Mouse (Mus musculus) midbrain, embryonic 11.5 days (tissue): ENCODE measurements around the gene Pde6g. TPM values are rescaled to one million over a fixed set of nuclear protein-coding genes. Genes with fewer than 3 reads are reported as not detected.

ENCODE experiments used
- ATAC-seq: fragments of 200-750 bp; cut with Nextera tagmentation; 2 replicates; pipeline ENCODE4 v1.8.0; 2017; ENCODE audit warnings: moderate TSS enrichment, moderate library complexity; ENCODE audit not compliant: low FRiP score
- DNase-seq: peaks from one replicate; pipeline ENCODE4 v3.0.0; 2015; ENCODE audit warnings: low spot score; ENCODE audit errors: missing footprints
- H3K27ac ChIP-seq: fragments of 300-500 bp; sonication (generic); 2 replicates; pipeline ENCODE4 v1.5.1; 2014; ENCODE audit warnings: low read depth, low read length
- H3K27me3 ChIP-seq: fragments of 300-500 bp; sonication (generic); 2 replicates; pipeline ENCODE4 v1.6.1; 2014; ENCODE audit warnings: mild to moderate bottlenecking, low read length, moderate library complexity, mixed read lengths; ENCODE audit not compliant: control insufficient read depth, insufficient read depth
- H3K36me3 ChIP-seq: fragments of 300-500 bp; sonication (generic); 2 replicates; pipeline ENCODE4 v1.6.1; 2014; ENCODE audit warnings: mild to moderate bottlenecking, low read length, moderate library complexity, mixed read lengths; ENCODE audit not compliant: control insufficient read depth, insufficient read depth
- H3K4me1 ChIP-seq: fragments of 300-500 bp; sonication (generic); 2 replicates; pipeline ENCODE4 v1.6.1; 2014; ENCODE audit warnings: low read length; ENCODE audit not compliant: control insufficient read depth, insufficient read depth
- H3K4me2 ChIP-seq: fragments of 300-500 bp; sonication (generic); 2 replicates; pipeline ENCODE4 v1.6.1; 2014; ENCODE audit warnings: mild to moderate bottlenecking, moderate library complexity
- H3K4me3 ChIP-seq: fragments of 300-500 bp; sonication (generic); 2 replicates; pipeline ENCODE4 v1.5.1; 2014; ENCODE audit warnings: low read depth, low read length
- H3K9ac ChIP-seq: fragments of 300-500 bp; sonication (generic); 2 replicates; pipeline ENCODE4 v1.6.1; 2014; ENCODE audit warnings: low read length
- H3K9me3 ChIP-seq: fragments of 300-500 bp; sonication (generic); 2 replicates; pipeline ENCODE4 v1.6.1; 2016; ENCODE audit warnings: low read length; ENCODE audit not compliant: control insufficient read depth
- WGBS: fragments of 180-500 bp; shearing (Covaris S2); extraction: QIAGEN DNeasy Blood & Tissue Kit; methylation state at CpG from one replicate; pipeline ENCODE4 v1.1.7; 2014; 5-methylcytosine and 5-hydroxymethylcytosine counted together
- polyA plus RNA-seq: library from polyadenylated mRNA; unstranded; fragments of >200 nt; fragmentation: Nextera tagmentation; extraction: Ambion mirVana; gene quantifications from 2 replicates; pipeline ENCODE4 v1.2.1, GENCODE M21; 2014

Gene Pde6g
- polyA plus RNA-seq, 1 experiment from 2014 or later, result 0.41 TPM

DNA sequence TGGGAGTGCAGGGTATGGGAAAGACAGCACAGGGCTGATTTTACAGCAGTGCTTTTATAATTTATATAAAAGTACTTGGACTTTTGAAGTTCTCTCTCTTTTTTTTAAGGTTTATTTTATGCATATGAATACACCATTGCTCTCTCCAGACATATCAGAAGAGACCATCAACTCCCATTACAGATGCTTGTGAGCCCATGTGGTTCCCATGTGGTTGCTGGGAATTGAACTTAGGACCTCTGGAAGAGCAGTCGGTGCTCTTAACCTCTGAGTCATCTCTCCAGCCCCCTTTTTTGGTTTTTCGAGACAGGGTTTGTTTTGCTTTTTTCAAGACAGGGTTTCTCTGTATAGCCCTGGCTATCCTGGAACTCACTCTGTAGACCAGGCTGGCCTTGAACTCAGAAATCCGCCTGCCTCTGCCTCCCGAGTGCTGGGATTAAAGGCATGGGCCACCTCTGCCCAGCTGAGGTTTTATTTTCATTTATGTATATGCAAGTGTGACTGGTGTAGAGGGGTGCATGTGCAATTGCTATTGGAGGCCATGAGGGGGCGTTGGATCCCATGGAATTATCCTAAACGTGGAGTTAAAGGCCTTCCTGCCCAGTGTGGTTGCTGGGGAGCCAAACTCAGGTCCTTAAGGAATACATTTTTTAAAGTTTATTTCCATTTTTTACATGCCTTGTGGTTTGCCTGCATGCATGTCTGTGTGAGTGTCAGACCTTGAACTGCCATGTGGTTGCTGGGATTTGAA, 5.7 kb upstream of the Pde6g start:
- Histone ChIP-seq H3K4me2 (peak overlapping the region; percentile 89), H3K9ac (peak overlapping the region; percentile 96), H3K4me3 (peak overlapping the region; percentile 82), H3K36me3 (peaks cover 12% of the 10 kb centered on the region), H3K9me3 (no peaks in the 10 kb centered on the region), H3K27me3 (no peaks in the 10 kb centered on the region), H3K27ac (no peak overlapping the region), H3K4me1 (peaks cover 5% of the 10 kb centered on the region)
- DNase-seq (no peak), ATAC-seq (no peak)
- 71% methylated on average over 6 of the region's 6 CpGs for WGBS

DNA sequence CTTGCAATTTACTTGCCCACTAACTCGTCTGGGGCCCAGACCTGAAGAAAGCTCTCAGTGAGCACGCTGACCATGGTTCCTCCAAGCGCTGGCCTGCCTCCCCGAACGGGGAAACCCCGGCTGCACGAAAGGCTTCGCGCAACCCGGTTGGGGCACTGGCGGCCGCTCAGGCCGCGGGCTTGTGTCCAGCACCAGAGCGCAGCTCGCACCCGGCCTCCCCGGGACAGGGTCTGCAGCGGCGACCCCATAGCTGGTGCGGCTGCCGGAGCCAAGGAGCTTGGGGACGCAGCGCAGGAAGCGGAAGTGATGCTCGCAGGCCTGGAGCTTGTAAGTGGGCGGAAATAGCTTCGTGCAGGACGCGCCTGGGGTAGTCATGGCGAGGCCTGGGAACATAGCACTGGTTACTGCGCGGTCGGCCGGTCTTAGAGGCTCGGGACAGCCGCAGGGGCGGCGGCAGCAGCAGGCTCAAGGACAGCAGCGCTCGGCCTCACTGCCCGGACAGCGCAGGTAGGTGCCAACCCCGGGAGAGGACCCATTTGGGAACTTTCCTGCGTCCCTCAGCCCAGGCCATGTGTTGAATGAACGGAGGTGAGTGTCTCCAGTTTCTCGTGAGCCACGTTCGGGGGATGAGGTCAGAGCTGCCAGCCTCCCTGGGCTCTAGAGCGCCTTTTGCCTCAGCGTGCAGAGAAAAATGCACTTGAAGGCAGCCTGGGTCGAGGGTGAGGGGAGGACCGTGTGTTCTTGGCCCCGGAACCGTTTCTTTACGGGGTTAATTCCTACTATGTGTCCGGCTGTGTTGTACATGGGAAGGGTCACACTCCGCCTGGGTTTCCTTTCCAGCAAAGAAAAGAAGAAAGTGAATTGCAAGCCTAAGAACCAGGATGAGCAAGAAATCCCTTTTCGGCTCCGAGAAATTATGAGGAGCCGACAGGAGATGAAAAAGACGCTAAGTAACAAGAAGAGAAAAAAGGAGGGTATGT, 4.8 kb upstream of the Pde6g start, which contains the start of the genes Oxld1 and Ccdc137:
Oxld1 (minus strand) TSS at position 297 of the 980 bp plus-strand sequence.
Ccdc137 (plus strand) TSS at position 344 of the 980 bp plus-strand sequence.
- peak within 1 kb of the TSS; percentile 89 for H3K4me2 ChIP-seq
- peak within 1 kb of the TSS; percentile 47; the same call in 1 of the 2 replicates for H3K27ac ChIP-seq
- peak within 1 kb of the TSS; percentile 96 for H3K9ac ChIP-seq
- H3K4me1 ChIP-seq, result peaks cover 5% of the 10 kb centered on the region
- no peaks in the 10 kb centered on the region for H3K9me3 ChIP-seq
- peak; percentile 96 for DNase-seq
- no peaks in the 10 kb centered on the region for H3K27me3 ChIP-seq
- WGBS, result 5% methylated on average over 62 of the region's 62 CpGs
- peaks cover 12% of the 10 kb centered on the region for H3K36me3 ChIP-seq
- peak; percentile 92 for ATAC-seq
- H3K4me3 ChIP-seq, result peak within 1 kb of the TSS; percentile 82

DNA sequence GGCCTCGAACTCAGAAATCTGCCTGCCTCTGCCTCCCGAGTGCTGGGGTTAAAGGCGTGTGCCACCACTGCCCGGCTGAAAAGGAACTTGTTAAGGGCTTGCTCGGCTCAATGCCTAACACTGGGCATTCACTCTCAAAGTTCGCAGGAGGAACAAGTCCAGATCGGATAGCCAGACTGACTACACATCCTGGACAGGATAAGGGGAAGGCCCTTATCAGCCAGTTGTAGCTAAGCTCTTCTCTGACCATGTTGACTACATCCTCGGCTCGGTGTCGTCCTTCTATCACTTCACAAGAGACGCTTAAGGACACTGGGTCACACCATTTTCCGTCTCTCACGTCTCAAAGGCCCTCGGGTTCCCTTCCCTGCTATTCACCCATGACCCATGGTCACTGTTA, 4.1 kb upstream of the Pde6g start:
- peak overlapping the region; percentile 96 for H3K9ac ChIP-seq
- no peaks in the 10 kb centered on the region for H3K9me3 ChIP-seq
- H3K4me2 ChIP-seq, result peak overlapping the region; percentile 89
- H3K27me3 ChIP-seq, result no peaks in the 10 kb centered on the region
- H3K4me1 ChIP-seq, result peaks cover 5% of the 10 kb centered on the region
- no peak for DNase-seq
- H3K4me3 ChIP-seq, result peak overlapping the region; percentile 82
- WGBS, result 41% methylated on average over 14 of the region's 14 CpGs
- no peak; the same call in 1 of the 2 replicates for ATAC-seq
- H3K27ac ChIP-seq, result peak overlapping the region; percentile 47; the same call in 1 of the 2 replicates
- H3K36me3 ChIP-seq, result peaks cover 11% of the 10 kb centered on the region

DNA sequence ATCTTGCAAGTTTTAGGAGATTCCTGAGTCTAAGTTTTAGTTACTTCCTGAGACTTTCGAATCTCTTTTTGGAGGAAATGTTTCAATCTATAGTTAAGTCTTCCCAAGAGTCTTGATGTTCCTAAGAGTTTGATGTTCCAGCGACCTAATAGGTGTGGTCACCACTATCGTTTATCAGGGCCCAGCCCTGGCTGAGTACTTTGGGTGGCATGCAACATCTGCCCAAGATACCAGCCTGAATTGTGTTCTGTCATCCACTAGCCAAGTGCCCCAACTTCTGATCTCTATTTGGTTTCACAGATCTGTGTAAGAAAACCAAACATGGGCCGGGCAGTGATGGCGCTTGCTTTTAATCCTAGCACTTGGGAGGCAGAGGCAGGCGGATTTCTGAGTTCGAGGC, 2.1 kb upstream of the Pde6g start:
- 94% methylated on average over 7 of the region's 7 CpGs for WGBS
- no peaks in the 10 kb centered on the region for H3K27me3 ChIP-seq
- H3K9ac ChIP-seq, result no peak overlapping the region
- no peak overlapping the region for H3K27ac ChIP-seq
- no peak overlapping the region for H3K4me3 ChIP-seq
- H3K36me3 ChIP-seq, result 0 out of 2 replicates have a peak, but pooled peaks cover 4% of the 10 kb centered on the region
- no peak overlapping the region for H3K4me2 ChIP-seq
- H3K9me3 ChIP-seq, result no peaks in the 10 kb centered on the region
- ATAC-seq (no peak), DNase-seq (no peak)
- H3K4me1 ChIP-seq, result peaks cover 5% of the 10 kb centered on the region

DNA sequence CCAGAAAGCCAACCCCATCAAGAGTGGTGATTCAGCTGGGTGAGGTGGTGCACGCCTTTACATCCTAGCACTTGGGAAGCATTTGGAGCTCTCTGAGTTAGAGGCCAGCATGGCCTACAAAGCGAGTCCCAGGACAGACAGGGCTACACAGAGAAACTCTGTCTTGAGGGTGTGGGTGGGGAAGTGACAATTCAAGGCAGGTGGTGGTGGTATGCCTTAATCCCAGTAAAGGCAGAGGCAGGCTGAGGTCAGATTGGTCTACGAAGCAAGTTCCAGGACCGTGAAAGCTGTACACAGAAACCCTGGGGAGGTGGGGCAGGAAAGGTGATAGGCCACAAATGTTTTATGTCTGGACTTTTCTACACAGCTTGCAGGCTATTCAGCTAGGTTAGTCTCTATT, 1.7 kb upstream of the Pde6g start:
- no peak overlapping the region for H3K27ac ChIP-seq
- H3K9me3 ChIP-seq, result no peaks in the 10 kb centered on the region
- H3K4me1 ChIP-seq, result peaks cover 5% of the 10 kb centered on the region
- DNase-seq, result no peak
- H3K36me3 ChIP-seq, result 0 out of 2 replicates have a peak, but pooled peaks cover 4% of the 10 kb centered on the region
- H3K4me2 ChIP-seq, result no peak overlapping the region
- H3K9ac ChIP-seq, result no peak overlapping the region
- H3K4me3 ChIP-seq, result no peak overlapping the region
- ATAC-seq, result no peak
- no peaks in the 10 kb centered on the region for H3K27me3 ChIP-seq
- WGBS, result 89% methylated on average over 4 of the region's 4 CpGs

DNA sequence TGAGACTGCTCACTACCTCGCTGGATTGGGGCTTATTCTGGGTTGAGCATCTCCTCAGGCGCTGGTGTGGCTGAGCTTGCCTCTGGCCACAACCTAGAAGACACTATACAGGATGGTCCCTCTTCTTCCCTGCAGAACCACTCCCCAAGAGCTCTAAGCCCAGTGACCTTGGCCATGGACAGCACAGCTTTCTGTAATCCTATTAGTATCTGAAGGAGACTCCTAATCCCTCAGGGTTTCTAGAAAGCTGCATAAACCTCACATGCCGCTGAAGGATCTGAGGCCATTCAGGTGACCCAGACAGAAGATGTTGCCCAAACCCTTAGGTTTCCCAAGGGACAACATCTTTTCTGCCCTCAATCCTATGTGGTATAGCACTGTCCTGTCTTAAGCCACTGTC, 1.1 kb downstream of the Pde6g start:
- no peaks in the 10 kb centered on the region for H3K27me3 ChIP-seq
- 61% methylated on average over 3 of the region's 3 CpGs for WGBS
- H3K4me2 ChIP-seq, result no peak overlapping the region
- no peaks in the 10 kb centered on the region for H3K4me1 ChIP-seq
- H3K9ac ChIP-seq, result no peak overlapping the region; the same call in 1 of the 2 replicates
- no peaks in the 10 kb centered on the region for H3K36me3 ChIP-seq
- H3K27ac ChIP-seq, result no peak overlapping the region
- no peak overlapping the region for H3K4me3 ChIP-seq
- ATAC-seq (no peak), DNase-seq (no peak)
- no peaks in the 10 kb centered on the region for H3K9me3 ChIP-seq

DNA sequence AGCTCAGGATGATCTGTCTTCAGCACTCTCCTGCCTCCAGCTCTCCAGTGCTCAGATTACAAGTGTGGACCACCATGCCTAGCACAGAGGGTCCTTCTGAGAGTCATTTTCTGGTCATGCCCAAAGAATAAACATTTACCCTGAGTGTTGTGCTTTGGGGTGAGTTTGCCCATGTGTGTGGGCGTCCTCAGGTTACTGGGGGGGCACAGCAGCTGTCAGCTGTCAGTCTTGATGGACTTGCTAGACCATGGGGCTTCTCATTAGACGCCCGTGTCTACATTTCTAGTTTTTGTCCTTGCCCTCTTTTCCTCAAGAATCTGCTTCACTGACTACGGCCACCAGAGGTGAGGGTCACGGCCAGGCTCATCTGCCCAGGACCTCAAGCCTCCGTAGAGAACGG, 6.1 kb downstream of the Pde6g start:
- no peak overlapping the region for H3K4me2 ChIP-seq
- H3K27me3 ChIP-seq, result no peaks in the 10 kb centered on the region
- no peaks in the 10 kb centered on the region for H3K36me3 ChIP-seq
- no peak overlapping the region for H3K27ac ChIP-seq
- no peak overlapping the region for H3K9ac ChIP-seq
- DNase-seq, result no peak
- H3K9me3 ChIP-seq, result no peaks in the 10 kb centered on the region
- H3K4me3 ChIP-seq, result no peak overlapping the region
- H3K4me1 ChIP-seq, result no peaks in the 10 kb centered on the region
- 82% methylated on average over 7 of the region's 7 CpGs for WGBS
- ATAC-seq, result no peak

DNA sequence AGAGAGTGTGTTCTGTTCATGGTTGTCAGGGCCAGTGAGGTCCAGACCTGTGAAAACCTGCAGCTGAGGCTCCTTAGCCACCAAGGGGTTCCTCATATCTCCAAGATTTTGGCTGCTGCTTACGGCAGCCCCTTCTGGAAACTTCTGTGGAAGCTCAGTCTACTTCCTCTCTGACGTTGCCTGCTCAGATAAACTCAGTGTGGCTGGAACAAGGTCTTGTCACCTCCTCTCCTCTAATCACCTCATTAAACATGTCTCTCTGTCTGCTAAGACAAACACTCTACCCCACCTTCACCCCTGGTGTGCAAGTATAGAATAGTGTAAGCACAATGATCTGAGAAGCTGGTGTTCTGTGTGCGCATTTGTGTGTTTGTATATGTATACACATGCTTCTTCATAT, 7.8 kb downstream of the Pde6g start:
- no peaks in the 10 kb centered on the region for H3K27me3 ChIP-seq
- H3K9ac ChIP-seq, result no peak overlapping the region
- H3K9me3 ChIP-seq, result no peaks in the 10 kb centered on the region
- DNase-seq (no peak), ATAC-seq (no peak)
- H3K4me1 ChIP-seq, result no peaks in the 10 kb centered on the region
- H3K27ac ChIP-seq, result no peak overlapping the region
- H3K4me2 ChIP-seq, result no peak overlapping the region
- H3K4me3 ChIP-seq, result no peak overlapping the region
- H3K36me3 ChIP-seq, result no peaks in the 10 kb centered on the region
- WGBS, result 87% methylated on average over 3 of the region's 3 CpGs
